Mouse (Mus musculus) sigmoid colon, adult 10 weeks (tissue): Measurements from ENCODE around the gene Med26. TPM values are rescaled to one million over a fixed set of nuclear protein-coding genes. Genes with fewer than 3 reads are reported as not detected.

Experiments
- polyA plus RNA-seq: library from polyadenylated mRNA; stranded (reverse); fragments of 350-450 nt; fragmentation: Illumina TruSeq; extraction: RNeasy Lipid Tissue Mini Kit (QIAGEN cat#74804); gene quantifications from one replicate; pipeline ENCODE4 v1.2.3, GENCODE M21; 2014; ENCODE audit warnings: low read depth, low replicate concordance

Gene Med26
- 1.6 TPM for polyA plus RNA-seq

DNA sequence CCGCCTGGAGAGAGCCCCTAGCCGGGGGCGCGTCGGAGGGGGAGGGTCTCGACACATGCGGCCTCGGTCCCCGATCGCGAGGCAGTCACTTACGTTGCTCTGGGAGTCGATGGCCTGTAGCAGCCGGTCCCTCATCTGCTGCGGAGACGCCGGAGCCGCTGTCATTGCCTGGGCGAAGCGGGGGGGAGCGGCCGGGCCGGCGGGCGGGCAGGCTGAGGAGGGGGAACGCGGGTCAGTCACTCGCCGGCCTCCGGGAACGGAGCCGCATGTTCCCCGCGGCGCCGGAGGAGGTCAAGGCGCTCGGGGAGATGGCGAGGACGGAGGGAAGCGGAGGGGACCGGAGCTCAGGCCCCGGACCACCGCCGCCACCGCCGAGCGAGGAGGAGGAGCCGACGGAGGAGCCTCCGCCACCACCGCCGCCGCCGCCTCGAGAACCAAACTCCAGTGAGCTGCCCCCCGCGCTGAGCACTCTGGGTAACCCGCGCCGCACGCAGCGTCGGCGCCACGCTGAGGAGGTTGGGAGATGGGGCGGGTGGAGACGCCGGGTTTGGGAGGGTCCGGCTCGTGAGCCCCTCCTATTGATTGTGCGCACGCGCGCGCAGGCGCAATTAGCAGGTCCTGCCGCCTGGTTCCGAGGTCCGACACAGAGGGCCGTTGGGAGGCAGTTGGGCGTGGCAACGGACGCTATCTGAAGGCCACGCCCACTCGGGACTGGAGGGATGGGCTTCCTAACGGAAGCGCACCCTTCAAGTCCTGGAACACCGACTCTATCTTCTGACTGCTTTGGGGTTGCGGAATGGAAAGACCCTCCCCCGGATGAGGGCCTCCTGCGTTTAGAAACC is at the start of gene Med26:
Gene Med26, minus strand, starts transcription at position 469 of the 842 bp plus-strand sequence.

DNA sequence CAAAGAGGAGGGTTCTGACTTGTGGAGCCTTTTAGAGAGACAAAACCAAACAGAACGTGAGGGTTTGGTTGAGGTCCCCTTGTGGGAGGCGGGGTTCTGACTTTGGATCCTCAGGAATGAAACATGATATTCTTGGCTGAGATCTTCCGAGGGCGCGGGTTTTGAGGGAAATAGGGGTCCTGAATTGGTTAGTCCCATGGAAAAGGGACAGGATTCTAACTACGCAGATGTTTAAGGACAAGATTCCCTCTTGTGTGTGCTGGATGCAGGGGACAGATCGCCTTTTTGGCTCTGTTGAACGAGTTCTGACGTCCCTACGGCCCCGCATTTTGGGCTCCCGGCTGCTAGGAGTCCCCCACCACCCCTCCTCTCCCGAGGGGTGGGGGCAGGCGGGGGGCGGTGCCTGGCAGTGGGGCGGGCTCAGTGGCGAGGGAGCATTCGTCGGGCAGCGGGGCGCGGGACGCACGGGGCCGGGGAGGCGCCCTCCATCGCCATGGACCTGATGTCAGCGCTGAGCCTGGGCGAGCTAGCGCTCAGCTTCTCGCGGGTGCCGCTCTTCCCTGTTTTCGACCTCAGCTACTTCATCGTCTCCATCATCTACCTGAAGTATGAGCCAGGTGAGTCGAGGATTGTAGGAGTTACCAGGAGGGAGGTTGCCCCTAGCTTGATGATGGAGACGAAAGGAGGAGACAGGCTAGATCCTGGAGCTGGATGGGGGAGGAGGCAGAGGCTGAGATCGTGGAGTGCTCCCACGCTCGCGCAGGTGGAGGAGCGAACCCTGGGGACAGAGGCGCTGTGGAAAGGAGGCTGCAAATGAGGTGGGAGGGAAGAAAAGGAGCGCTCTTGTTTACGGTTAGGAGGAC is 23.8 kb upstream of the Med26 start, which contains the start of gene Tmem38a:
Gene Tmem38a, plus strand, starts transcription at position 445 of the 863 bp plus-strand sequence.

DNA sequence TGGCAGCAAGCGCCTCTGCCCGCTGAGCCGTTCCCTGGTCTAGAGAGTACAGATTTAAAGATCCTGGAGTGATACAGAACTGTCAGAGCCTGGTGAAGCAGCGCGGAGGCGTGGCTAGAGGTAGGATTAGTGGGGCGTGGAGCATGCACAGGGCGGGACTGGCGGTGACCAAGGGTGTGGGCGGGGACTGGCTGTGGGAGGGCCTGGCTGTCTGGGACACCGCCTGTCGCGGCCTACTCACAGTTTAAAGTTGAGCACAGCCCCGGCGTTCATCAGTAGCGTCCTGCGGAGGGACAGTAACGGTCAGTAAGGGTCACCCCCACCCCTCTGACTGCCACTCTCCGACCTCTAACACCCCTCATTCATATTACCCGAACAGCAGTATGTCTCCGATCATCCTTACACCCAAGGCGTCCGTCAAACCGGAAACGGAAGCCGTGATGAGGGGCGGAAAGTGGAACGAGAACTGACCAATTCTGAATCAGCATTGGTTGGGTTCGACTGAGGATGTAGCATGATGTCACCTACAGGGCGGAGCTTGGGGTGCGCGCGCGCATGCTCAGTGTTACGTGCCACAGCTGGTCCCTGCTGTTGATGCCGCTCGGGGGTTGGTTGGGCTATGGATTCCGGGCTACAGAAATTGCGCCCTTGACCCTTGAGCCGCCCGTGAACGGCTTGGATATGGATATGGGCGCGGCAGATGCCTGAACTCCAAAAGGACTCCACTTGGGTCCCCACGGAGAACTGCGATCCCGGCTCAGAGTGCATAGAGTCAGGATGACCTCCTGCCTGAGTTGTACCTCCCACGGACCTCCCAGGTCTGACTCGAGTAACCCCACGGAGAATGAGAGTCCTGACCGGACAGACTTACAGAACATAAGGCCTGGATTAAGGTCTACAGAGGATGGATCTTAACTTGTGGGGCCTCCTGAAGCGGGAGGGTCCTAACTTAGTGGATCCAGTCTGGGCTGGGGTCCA is 22.9 kb upstream of the Med26 start, which contains the start of gene Smim7:
Gene Smim7, minus strand, starts transcription at position 456 of the 978 bp plus-strand sequence.

DNA sequence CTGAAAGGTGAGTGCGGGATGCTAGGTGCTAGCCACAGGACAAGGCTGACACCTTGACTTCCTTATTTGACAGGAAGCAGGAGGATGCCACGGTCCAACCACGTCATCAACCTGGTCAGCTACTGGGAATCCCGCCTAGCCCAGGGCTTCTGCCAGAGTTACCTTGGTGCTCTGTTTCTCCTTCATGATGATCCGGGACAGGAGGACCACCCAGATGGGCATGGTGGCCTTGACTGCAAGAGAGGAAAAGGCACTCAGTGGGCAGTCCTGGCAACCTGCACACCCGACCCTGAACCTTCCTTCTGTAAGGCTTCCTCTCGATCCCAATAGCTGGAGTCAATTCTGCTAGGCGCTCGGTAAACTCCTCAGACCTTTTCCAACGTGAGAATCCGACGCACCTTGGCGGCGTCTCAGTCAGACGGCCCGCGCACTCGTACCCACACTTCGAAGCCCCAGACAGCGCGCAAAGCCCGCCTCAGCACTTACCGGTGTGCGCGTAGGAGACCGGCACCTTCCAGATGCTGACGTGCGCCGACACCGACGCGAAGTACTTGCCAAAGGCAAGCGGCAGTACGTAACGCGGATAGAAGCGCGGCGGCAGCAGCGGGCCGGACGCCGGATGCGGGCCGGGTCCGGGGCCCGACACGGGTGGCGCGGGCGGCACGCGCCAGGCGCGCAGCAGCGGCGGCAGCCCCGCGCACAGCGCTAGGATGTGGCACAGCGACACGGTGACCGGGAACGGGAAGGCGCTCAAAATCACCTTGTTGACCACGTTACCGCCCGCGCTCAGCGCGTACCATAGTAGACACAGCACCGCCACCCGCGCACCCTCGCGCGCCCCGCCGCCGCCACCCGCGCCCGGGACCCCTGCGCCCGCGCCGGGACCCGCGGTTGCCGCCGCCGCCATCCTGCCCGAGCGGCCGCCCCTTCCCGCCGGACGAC is 56.1 kb downstream of the Med26 start, which contains the start of gene Slc35e1:
Gene Slc35e1, minus strand, starts transcription at position 935 of the 942 bp plus-strand sequence.

DNA sequence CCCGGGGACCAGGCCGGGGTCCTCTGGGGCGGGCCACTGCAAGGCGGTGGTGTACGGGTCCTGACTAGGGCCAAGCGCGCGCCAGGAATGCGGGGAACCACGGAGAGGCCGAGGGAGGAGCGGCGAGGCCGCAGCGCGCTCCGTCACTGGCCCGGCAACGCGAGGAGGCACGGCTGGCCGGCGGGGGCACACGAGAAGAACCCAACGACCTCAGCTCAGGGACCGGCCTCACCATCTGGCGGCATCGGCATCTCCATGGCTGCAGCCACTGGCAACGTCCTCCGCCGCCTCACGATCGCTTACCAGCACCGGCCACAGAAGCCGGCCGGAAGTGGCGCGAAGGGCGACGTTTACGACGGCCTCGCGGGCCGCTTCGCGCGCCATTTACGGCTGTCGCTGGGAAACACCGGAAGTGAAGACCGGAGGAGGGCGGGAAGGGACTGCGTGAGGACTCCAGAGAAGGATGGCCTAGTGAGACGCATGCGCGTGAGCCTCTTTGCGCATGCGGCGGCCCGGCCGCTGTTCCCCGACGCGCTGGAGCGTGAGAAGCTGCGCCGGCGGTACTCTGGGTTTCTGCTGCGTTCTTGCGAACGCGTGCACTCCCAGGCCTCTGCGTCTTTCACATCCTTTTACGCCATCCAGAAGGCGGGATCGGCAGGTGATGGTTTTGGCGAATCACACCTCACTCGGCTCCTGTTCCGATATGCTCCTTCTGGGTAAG is 73.1 kb downstream of the Med26 start, which contains the start of gene Cherp:
Gene Cherp, minus strand, starts transcription at position 401 of the 721 bp plus-strand sequence.

Other genes with a start within 250 kb of the Med26 start
- 1.3 TPM for gene Gm10282, start 243.0 kb downstream of the Med26 start, polyA plus RNA-seq
- 10.1 TPM for gene Klf2, start 229.2 kb downstream of the Med26 start, polyA plus RNA-seq
- gene Eps15l1, start 126.8 kb downstream of the Med26 start, polyA plus RNA-seq: 57.4 TPM
- not detected for gene Calr3, start 104.4 kb downstream of the Med26 start, polyA plus RNA-seq
- 0.73 TPM for gene 1700030K09Rik, start 104.4 kb downstream of the Med26 start, polyA plus RNA-seq
- gene Cherp, start 73.0 kb downstream of the Med26 start, polyA plus RNA-seq: 5.7 TPM
- 51.3 TPM for gene Slc35e1, start 55.7 kb downstream of the Med26 start, polyA plus RNA-seq
- 50.4 TPM for gene Smim7, start 22.8 kb upstream of the Med26 start, polyA plus RNA-seq
- gene Tmem38a, start 23.8 kb upstream of the Med26 start, polyA plus RNA-seq: 0.91 TPM
- gene Nwd1, start 98.4 kb upstream of the Med26 start, polyA plus RNA-seq: 0.09 TPM
- 11.3 TPM for gene Sin3b, start 175.0 kb upstream of the Med26 start, polyA plus RNA-seq
- gene F2rl3, start 213.6 kb upstream of the Med26 start, polyA plus RNA-seq: 0.50 TPM